Mouse (Mus musculus) naive thymus-derived CD4-positive, alpha-beta T cell, adult 2 months (primary cell): ENCODE measurements around the gene Ftsj3.

Experiments used
- DNase-seq: peaks from one replicate; pipeline ENCODE4 v3.0.0-alpha.2; 2011; ENCODE audit warnings: low read depth

Ftsj3 gene

DNA sequence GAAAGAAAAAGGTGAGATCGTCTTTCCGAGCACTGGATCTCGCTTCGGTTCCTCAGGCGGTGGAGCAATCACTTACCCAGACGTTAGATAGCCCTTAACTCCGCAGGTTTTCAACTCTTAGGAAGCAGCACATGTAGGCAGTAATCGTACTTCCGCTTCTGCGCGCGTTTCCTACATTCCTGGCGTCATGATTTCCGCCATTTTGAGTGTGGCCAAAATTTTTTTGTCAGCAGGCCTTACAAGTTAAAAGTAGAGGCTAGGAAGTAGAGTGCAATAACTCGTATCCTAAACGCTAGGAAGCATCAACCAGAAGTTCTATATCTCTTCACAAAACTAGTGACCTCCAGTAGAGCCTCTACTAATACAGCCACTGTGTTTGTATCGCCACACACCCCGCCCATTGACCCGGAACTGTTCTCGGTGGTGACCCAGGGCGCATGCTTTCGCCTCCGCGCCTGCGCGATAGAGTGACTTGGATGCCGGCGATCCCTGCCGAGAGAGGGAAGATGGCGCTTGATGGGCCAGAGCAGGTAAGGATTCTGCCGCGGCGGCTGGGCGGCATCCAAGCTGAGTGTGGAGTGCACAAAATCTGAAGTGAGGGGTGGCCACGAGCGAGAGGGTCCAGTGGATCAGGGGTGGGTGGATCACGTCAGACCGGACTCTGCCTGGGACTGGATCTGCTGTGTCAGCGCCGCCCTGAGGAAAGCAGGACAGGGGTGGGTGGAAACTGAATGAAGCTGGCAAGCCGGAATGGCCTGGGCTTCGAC, at the start of gene Ftsj3, which contains the start of gene Psmc5:
Gene Ftsj3, minus strand, starts transcription at position 395 of the 767 bp plus-strand sequence.
Gene Psmc5, plus strand, starts transcription at position 470 of the 767 bp plus-strand sequence.
- DNase-seq, result peak; percentile 98

DNA sequence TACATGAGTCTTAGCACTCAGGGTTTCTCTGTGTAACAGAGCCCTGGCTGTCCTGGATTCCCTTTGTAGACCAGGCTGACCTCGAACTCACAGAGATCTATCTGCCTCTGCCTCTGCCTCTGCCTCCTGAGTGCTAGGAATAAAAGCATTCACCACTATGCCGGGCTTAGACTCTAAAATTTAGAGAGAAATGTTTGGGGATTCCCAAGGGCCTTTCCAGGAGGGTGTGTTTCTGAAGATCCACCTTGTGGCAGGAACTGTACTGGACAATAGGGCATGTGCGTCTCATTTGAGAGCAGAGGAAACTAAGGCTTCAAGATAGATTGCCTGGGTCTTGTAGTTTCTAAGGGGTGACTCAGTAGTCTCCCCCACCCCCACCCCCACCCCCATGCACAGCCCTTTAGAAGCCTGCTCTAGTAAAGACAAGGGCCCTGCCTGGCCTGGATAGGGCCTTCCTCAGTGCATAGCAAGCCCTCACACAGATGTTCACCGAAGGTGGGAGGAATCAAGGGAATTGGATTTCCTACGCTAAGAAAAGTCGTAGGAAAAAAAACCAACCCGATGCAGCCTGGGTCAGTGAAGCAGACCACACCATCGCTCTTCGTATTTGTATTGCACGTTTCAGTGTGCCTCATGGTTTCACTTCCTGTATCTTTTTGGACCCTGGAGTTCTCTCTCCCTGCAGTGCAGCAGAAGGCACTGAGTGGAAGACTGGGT, 49.6 kb upstream of the Ftsj3 start:
- DNase-seq, result no peak

DNA sequence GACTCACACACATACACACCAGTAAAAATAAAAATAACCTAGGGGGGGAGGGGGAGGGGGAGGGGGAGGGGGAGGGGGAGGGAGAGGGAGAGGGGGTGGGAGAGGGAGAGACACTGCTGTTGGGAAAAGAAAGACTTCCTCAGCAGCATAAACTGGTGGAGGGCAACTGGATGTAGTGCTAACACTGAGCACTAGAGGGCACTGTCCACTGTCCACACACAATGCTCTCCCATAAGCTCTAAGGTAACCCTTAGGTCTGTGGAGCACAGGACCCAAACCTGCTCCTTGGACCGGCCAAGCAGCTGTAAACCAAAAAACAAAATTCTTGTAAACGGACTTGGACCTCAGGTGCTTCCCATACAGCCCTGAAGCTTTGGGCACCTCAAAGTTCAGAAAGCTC, 46.8 kb upstream of the Ftsj3 start:
- peak; percentile 89 for DNase-seq

DNA sequence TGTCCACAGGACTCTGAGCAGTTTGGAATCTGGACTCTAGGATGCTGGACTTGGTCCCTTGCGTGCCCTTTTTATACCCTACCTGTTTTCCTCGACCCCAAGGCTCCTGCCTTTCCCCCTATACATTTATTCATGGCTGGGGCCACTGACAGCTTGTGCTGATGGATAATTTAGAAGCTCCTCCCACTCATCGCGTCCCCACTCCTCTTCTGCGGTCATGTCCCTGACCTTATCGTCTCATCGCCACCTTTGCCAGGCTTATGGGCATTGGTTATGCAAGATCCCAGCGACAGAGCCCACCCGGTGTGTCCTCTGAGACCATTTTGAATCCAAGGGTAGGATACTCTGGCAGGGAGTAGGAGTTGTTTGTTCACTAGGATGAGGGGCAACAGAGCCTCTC, 45.9 kb upstream of the Ftsj3 start, which contains the start of gene Gh:
Gene Gh, minus strand, starts transcription at position 101 of the 400 bp plus-strand sequence.
- DNase-seq, result no peak

DNA sequence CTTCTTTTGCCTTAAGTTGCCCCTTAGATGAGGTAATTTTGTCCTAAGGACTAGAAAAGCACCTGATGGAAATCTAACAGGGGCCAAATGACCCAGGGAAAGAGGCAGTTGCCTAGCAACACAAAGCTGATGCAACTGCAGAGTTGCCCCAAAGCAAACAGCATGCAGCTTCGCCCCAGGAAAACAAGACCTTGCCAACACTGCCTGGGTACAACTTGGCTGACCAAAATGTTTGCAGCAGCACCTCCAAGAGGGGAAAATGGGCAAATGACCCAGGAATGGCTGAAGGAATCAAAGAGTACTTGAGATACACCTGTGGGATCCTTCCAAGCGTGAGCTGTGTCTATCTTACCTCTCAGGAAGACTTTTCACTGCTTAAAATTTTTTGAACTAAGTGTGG, 36.0 kb upstream of the Ftsj3 start:
- no peak for DNase-seq

DNA sequence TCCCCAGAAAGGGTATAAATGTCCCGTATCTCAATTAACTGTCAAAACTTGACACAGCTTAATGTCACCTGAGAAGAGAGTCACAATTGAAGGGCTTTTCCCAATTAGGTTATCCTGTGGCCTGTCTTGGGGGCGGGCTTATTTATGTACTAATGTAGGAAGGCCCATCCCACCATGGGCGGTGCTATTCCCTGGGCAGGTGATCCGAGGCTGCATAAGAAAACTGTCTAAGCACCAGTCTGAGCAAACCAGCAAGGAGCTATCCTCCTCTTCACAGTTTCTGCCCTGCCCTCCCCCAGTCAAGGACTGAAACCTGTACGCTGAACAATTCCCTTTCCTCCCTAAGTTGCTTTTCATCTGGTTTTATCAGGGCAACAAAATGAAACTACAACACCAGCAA, 34.5 kb upstream of the Ftsj3 start:
- DNase-seq, result no peak

DNA sequence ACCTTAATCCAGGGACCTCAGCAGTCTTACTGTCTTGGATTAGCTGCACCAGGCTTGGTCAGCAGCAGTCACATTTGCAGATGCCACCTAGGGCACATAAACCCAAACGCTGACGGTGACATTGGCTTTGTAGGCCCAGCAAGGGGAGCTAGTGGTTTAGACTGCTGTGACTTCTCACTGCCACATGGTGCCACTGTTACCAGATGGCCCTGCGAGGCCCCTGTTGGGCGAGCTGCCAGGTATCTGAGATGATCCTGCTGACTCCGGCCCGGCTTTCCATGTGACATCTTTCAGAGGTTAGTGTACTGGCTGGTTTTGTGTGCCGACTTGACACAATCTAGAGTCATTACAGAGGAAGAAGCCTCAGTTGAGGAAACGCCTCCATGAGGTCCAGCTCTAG, 33.5 kb upstream of the Ftsj3 start:
- DNase-seq, result no peak

DNA sequence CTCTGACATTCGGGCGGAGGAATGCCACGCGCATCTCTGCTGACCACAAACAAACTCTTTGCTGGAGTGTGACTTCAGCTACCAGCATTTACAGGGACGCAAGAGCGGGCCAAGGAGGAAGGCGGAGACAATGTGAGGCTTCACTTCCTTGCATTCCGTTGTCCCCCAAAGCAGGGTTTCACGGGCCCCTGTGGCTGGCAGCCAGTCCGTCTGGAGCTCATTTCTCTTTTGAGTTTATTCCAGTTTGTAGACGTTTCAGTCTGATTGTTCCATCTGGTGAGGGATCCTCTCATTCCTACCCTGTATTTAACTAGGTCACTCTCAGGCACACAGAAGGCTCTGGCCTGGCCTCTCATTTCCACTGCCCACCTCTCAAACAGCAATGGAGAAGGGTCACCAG, 31.1 kb upstream of the Ftsj3 start:
- DNase-seq, result no peak

DNA sequence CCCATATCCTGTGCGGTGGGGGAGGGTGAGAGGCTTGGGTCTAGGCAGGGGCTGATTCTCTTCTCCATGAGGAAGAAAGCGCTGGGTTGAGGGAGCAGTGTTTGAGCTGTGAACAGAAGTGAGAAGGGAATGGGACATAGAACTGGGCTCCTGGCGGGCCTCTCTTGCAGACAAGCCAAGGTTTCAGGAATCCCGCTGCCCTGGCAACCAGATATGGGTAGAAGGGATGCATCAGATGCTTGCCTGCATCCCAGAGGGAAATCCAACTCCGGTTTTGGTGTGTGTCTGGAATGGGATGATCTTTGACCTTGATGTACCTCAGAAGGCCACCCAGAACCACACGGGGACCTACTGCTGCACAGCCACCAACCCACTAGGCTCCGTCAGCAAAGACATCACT, 30.3 kb upstream of the Ftsj3 start:
- no peak for DNase-seq

DNA sequence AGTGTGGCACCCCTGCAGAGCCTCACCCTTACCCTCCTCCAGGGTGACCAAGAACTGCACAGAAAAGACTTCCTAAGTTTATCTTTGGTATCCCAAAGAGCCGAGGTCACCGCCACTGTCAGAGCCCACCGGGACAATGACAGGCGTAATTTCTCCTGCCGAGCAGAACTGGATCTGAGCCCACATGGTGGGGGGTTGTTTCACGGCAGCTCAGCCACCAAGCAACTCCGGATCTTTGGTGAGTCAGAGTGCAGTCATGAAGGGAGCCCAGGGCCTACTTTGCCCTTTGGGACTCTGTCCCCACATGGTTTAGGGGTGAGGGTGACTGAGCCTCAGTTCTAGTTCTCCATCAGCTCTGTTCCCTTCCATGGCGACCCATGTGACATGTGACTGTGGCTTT, 28.2 kb upstream of the Ftsj3 start:
- DNase-seq, result no peak

DNA sequence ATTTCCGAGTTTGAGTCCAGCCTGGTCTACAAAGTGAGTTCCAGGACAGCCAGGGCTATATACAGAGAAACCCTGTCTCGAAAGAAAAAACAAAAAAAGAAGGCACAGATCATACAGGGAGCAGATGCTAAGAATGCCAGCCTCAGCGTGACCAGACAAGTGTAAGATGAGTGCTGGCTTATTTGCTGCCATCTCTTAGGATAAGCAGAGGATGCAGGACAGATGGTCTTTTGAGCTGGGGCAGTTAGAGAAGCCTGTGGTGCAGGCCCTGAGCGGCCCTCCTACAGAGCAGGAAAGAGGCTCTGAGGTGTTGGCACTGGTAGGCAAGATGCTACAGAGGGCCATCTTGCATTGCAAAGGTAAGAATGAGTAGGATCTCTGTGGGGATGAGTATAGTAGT, 27.5 kb upstream of the Ftsj3 start:
- DNase-seq, result no peak

DNA sequence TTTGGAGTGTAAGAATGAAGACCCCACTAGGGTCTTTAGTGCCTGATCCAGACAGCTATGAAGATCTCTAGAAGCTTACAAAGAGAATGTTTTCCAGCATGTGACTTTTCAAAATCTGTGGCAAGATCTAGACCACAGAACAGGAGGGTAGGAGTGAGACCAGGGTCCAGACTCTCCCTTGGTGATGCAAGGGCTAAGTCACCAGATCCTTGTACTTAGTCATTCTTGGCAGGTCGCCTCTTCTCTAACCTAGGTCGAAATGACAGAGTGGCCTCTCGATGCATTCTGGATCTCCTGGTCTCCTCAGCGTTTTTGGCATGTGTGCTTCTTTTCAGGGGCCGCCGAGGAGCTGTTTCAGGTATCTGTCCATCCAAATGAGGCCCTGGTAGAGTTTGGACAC, 26.6 kb upstream of the Ftsj3 start:
- DNase-seq, result no peak

DNA sequence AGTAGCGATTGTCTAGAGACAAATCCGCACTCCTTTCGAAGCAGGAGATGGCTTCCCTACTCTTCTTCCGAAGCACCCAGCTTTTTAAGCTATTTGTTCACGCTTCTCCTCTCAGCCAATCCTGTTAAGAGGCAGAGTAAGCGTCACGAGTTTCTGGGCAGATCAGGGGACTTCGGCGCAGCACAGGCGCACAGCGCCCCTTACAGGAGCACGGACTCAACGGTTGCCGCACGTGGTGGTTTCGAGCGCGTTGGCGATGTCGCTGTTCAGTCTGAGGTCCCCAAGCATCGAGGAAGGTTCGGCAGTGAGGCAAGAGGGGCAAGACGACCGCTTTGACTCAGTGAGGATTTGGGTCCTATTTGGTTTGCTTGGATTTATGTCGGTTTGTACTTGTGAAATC, 20.6 kb upstream of the Ftsj3 start, which contains the start of gene Tcam1:
Gene Tcam1, plus strand, starts transcription at position 219 of the 400 bp plus-strand sequence.
- peak; percentile 100 for DNase-seq

DNA sequence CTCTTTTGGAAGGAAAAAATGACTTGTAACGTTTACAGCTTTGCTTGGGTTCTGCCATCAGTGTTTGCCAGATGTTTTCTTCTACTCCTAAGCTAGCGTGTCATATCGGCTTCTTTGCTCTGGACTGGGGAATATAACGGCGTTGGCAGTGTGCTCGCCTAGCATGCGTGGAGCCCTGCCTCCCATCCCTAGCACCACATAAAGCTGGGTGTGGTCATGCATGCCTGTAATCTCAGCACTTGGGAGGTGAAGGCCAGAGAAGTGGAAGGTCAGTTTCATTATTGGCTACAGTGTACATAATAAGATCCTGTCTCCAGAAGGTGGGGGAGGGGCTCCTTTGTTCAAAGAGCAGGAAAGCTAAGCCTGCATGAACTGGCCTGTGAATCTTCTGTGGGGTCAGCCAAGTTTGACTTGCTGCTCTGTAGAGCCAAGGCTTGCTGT, 19.1 kb upstream of the Ftsj3 start:
- DNase-seq, result peak; percentile 16

DNA sequence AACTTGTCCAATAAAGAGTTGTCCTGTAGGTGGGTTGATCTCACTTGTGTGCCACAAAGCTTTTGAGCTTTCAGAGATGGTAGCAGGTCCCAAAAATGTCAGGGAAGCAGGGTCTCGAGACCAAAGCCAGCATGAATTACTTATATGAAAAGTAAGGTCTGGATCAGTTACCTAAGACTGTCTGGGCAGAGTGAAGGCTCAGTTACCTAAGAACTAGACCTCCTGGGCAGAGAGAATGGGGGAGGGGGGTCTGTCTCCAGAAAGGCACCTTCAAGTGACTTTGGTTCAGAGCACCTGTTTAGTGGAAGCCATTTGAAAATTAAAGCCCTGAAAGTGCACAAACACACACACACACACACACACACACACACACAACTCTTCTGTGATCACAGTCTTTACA, 18.5 kb upstream of the Ftsj3 start:
- peak; percentile 26 for DNase-seq

DNA sequence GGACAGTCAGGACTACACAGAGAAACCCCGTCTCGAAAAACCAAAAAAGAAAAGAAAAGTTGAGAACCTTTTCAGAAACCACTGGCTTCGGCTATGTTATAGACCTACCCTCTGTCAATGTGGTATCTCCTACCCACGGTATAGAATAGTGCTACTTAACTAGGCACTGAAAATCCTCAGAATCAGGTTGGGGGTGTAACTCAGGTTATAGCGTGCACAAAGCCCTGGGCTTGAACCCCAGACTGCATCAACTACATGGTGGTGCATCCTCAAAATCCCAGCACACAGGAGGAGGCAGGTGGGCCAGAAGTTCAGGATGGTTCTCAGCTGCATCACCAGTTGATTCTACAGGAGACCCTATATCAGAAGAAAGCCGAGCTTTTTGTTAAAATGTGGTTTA, 17.9 kb upstream of the Ftsj3 start:
- peak; percentile 25 for DNase-seq

DNA sequence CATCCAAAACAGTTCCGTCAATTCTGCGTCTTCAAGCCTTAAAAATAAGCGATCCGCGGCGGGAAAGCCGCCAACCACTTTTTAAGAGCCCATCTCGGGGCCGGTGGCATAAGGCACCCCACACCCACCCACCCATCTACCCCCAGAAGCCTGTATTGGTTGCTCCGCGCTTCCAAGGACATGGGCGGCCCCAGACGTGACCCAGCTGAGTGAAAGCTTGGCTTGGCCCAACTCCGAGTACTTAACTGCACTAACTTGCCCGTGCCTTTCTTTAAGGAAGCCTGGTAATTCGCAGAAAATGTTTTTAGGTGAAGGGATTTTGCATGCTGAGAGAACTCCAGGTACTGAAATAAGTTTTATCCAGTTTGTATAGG, 17.4 kb upstream of the Ftsj3 start:
- DNase-seq, result no peak

DNA sequence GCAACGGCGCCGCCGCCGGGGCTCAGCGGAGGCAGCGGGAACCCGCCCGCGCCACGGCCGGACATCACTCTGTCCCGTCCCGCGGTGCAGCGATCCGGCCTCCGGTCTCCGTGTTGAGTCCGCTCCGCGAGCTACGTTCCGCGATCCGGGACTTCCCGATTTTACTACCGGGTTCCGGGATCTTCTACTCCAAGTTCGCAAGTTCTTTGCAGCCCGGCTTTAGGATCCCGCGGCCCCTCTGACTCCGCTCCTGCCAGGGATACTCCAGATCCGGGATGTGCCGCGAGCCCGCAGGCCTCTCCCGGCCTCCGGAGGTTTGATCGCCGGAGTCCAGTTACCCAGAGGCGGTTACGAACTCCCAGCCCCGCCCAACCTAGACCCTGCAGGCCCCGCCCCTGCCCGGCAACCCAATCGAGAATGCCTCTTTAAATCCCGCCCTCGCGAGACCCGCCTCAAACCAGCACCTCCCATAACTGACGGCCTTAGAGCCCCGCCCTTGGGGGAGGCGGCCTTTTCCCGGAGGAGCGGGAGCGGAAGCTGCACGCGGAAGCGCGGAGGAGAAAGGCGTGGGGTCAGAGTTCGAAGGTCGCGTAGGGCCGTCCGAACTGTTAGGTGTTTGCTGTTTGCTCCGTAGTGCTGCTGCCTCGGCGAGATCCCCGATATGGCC, 16.9 kb upstream of the Ftsj3 start, which contains the start of gene Smarcd2:
Gene Smarcd2, minus strand, starts transcription at position 329 of the 667 bp plus-strand sequence.
- peak; percentile 96 for DNase-seq

DNA sequence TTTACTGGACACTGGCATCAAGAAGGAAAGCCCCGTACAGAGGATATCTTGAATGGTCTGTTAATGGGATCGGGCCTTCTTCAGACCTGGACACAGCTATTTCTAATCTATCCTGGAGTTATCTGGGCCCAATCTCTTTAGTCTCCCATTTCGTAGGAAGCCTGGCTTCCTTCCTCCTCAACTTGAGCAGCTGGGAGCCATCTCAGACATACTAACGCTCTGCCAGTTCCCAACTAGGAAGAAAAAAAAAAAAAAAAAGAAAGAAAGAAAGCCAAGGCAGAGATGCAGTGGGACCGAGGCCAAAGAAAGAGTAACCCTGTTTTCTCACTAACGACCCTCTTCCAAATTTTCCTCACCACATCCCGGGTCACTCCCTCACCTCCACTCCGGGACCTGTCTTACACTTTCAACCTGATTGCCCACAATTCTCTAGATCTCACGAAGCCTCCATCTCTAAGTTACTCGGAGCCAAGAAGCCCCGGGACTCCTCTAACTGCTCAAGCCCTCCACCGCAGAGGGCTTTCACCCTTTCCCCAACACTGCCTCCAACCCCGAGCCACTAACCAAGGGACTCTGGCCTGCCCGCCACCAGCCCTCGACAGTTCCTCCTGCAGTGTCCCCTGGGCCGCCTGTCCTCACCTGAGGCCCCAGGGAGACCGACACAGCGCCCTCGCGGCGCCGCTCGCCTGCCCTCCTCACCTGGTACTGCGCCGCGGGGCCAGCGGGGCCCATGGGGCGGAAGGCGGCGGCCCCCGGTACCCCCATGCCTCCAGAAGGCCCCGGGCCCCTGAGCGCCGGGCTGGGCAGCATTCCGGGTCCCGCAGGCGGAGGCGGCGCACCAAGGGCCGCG, 16.1 kb upstream of the Ftsj3 start:
- DNase-seq, result no peak

DNA sequence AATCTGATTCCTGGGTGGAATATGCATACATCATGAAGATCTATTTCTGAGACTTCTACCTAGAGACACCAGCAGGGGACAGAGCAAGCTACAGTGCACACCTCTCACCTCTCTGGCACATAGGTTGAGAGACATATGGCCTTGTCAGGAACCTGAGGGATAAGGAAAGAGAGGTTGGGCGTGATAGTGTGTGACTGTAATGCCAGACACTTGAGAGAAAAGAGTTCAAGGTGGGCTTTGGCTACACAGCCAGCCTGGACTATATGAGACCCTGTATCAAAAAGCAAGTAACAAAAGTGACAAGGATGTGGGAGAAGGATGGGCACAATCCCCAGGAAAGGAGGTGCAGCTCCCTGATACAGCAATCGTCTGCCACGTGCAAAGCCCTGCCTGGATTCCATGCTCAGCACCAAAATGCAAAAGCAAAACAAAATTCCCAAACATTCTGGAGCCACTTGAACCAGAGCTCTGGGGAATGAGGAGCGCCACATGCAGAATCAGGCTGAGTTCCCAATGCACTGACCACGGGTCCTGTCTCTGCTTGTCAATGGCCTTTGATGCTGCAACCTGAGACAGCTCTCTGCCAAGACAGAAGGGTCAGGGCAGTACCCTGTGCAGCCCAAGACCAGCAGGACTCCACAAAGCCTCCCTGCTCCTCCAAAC, 15.4 kb upstream of the Ftsj3 start:
- peak; percentile 28 for DNase-seq

DNA sequence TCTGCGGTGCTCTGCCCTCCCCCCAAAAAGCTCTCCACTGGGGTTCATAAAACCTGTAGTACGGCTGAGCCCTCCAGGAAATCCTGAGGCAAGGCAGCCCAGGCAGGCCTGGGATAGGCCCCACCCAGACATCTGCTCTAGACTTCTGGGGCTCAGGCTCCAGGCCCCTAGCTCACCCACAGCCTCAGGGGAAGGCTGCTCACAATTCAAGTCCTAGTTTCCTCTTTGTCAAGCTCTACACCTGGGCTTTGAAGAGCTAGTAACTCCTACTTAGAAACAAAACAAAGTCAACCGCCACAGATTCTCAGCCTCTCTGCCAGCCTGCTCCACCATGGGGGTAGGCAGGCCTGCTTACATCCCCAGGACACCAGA, 13.2 kb upstream of the Ftsj3 start:
- peak; percentile 68 for DNase-seq
